Mouse (Mus musculus) bone marrow, adult 2 months (tissue): ENCODE data around the gene Pcsk2.

ENCODE experiments used
- CTCF ChIP-seq: fragments of 200-500 bp; IDR thresholded peaks from 2 replicates; pipeline ENCODE4 v1.5.1; 2011; ENCODE audit warnings: low read length, control low read depth; ENCODE audit not compliant: control insufficient read depth, insufficient read depth
- POLR2A ChIP-seq: fragments of 200-500 bp; IDR thresholded peaks from 2 replicates; pipeline ENCODE4 v1.6.1; 2011; ENCODE audit warnings: low read depth, mild to moderate bottlenecking, control low read depth, low read length, borderline replicate concordance; ENCODE audit not compliant: control insufficient read depth

GRCm38 (mm10) chr2:143610355-143611331, 64.7 kb downstream of the Pcsk2 start:
- TF ChIP-seq POLR2A (no peak), CTCF (no peak)
